Mouse (Mus musculus) T-helper 2 cell (primary cell): ENCODE measurements at regions not wholly inside any gene's neighbourhood (a gene's known extent, or its start where the extent isn't known, plus 50 kb on each side); places are given as distances from the start of the nearest gene placed in this dataset.

ENCODE experiments used
- in situ Hi-C: fragments of 300-600 bp; cut with MboI, MseI; formaldehyde crosslinking; loops from one replicate; pipeline ENCODE4 v1.15.1; 2025; ENCODE audit warnings: high pct_unique_total_duplicates

DNA sequence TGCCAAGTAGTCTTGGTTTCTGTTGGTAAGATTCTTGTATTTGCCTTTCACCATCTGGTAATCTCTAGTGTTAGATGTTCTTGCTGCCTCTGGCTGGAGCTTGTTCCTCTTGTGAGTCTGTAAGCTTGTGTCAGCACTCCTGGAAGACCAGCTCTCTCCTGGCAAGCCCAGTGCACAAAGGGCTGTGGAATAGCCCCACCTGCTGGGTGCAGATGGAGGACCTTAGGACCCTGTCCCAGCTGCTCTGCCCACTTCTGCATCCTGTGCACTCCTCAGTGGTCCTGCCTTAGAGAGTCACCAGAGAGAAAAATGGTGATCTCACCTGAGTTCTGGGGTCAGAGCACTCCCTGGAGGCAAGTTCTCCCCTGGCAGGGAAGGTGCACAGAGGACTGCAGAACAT lies 387.2 kb downstream of the Tns1 start:
- in situ Hi-C loops = no loop called here

DNA sequence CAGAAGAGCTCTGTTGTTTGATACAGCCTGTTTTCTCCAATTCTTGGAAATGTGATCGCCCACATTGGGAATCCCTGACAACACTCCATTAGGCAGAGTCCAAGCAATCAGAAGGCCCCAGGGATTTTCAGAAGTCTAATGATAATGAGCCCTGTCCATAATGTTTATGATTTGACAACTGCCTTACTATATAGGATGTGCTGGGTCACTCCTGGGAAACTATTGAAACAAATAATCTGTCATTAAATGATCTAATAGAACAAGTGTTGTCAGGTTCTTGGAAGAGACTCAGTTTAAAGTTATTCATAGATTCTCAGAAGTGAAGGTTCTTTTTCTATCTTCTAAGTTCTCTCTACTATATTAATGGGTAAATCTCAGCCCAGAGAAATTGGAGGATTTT lies 395.9 kb downstream of the Tns1 start:
- in situ Hi-C loops = no loop called here

DNA sequence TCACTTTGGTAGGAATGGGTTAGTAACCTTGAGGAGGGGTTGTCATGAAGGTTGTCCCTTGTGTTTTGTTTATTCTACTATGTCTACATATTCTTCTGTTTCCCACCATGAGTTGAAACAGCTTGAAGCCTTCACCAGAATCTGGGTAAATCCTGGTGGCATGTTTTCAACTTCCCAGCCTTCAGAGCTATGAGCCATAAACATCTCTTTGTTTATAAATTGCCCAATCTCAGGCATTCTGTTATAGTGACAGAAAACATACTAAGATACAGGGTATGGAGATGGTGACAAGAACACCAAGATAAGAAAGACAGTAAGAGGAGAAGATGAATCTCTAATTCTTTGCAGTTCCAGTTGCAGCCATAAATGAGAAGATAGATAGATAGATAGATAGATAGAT lies 396.5 kb downstream of the Tns1 start:
- in situ Hi-C loops = no loop called here

DNA sequence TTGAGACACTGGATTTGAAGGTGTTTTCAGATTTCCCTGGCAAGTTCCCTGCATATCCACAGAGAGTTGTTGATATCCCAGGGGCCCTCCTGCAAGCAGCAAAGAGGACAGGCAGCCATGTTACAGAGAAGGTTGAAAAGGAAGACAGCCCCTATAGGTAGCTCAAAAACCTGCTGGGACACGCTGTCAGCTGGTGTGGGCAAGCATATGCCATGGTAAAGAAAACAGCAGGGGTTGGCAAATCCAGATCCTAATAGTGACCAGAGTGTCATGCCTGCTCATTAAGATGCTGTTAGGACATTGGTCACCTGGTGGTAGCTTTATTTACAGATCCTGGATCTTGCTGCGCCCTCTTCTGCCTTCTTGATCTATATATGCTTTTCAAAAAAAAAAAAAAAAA lies 397.6 kb downstream of the Tns1 start:
- in situ Hi-C loops = no loop called here

DNA sequence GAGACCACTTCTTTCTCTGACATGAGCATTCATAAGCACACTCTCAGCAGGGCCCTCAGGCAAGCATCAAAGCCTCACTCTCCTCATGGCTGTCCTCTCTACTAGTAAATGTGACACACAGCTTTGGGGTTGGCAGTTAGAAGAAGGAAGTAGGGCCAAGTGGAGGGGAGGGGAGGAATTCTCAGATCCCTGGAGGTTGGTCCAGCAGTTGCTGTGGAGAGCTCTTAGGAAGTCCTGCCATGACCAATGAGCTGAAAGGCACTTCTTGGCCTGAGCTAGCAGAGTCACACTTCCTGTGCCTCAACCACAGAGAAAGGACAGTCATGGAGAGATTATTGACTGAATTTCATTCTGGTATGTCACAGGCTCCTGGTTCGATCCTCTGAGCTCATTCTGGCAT lies 398.8 kb downstream of the Tns1 start:
- in situ Hi-C loops = no loop called here

DNA sequence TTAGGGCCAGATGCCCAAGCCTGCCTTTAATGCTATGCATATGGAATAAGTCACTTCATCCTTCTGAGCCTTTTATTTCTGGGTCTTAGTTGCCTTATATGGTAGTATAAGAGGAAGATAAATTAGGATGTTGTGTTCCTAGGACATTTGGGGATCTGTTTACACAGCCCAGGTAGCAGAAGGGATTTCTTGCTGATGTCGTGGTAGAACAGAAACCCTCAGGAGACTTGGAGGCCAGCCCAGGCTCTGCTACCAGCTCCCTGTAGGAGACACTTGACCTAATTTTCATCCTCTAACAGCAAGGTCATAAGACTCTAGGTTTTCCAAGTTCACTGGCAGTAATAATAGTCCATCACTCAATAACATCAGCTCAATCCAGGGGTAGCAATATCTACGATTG lies 399.7 kb downstream of the Tns1 start:
- in situ Hi-C loops = no loop called here

DNA sequence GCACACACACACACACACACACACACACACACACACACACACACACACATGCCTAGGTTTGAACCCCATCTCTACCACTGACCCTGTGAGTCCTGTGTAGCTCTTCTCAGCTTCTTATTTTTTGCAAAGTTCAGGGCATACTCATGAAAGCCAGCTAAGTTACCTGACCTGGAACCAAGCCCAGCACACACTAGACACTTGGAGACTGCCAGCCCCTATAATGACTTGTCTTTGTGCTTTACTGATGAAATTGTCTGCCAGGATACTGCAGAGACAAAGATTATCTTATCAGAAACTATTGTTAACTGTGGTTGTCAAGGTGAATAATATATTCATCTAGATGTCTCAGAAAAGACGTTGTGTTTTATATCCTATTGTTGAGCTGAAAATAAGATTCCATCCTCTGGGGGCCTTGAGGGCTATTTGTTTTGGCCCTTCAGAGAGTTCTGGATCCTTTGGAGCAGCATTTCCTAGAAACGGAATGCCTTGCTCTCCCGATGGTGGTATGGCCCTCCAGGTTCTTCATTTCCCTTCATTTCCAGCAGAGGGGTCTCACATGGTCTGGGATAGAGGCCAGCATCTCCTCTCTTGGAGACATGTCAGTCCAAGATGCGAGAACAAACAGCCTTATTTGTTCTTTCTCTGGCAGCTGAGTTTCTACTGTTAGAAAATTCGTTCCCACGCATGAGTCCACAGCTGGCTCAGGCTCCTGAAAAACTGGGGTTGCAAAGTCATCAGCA lies 402.6 kb downstream of the Tns1 start:
- in situ Hi-C loops = no loop called here

DNA sequence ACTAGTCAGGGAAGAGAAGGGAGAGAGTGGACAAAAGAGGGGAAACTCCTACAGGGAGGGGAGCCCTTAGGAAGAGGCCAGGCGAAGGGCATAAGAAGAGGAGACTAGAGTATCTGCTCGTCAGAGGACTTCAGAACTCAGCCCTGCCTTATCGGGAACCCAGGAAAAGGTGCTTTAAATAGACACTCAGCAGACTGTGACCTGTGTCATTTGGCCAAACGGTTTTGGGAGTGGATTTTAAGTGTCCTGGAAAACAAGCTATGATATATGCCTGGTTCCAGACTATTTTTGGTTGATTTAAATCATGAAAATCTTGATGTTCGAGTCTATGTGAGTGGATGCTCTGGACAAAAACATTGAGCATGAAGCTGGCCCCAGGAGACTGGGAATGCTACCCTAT lies 405.8 kb downstream of the Tns1 start:
- in situ Hi-C loops = no loop called here

DNA sequence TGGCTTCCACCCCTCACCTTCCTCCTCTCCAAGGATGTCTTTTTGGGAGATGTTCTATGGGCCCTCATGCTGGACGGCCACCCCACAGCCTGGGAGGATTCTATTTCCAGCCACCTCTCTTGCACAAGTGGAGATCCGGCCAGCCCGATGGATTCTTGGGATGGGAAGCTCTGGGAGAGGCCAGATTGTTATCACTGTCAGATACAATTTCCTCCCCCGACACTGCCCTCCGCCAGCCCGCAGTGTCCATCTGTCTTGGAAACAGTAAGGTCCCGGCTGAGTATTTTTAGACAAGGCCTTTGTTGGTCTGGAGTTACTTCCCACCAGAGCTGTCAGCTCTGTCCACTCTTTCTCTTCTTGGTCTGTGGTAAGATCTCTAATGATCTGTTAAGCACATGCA lies 406.8 kb downstream of the Tns1 start:
- in situ Hi-C loops = no loop called here

DNA sequence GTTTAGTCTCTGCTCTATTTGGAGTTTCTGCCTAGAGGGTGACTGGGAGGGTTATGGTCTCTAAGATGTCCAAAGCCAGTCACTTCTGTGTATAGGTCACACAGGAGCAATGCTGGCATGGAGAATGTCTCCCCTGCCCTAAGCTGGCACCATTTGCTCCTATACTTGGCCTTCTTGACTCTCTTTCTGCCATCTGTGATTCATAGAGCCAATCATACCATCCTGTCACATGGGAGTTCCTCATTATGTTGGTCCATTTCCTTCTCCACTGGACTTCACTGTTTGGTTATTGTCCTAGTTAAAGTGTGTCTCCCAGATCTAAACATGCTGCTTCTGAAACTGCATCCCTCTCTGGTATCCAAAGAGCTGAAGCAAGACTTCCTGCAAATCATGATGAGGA lies 407.3 kb downstream of the Tns1 start:
- in situ Hi-C loops = no loop called here

DNA sequence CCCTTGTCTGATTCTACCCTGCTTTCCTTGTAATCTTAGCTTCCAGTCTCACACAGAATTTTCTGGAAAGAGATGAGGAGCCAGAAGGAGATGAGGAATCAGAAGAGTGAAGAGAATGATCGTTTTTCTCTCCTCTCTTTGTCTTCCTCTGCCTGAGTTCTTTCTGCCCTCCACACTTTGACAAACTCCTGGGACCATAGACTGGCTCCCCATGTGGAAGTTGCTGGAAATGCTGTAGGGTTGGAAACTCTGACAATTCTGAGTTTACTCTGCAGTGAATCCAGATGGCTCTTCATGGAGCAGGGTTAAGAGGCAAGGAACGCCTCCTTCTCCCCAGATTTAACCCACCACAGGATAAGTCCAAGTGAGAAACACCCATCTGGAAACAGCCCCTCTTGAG lies 408.7 kb downstream of the Tns1 start:
- in situ Hi-C loops = no loop called here

DNA sequence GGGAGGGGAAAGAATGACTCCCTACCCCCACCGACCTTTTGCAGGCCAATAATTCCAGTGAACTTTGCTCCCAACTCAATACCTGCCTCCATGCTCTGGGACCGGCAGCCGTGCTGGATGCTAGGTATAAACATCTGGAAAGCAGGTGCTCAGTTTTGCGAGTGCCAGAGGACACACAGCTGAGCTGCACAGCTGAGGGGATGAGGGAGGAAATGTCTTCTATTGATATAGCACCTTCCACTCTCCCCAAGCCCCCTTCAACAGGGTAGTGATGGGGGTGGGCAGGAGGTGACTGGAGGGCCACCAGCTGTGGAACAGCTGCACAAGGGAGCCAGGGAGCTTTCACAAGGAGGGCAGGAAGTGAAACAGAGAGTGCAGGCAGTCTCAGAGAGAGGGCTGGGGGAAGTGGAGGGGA lies 421.8 kb downstream of the Tns1 start:
- in situ Hi-C loops = no loop called here

DNA sequence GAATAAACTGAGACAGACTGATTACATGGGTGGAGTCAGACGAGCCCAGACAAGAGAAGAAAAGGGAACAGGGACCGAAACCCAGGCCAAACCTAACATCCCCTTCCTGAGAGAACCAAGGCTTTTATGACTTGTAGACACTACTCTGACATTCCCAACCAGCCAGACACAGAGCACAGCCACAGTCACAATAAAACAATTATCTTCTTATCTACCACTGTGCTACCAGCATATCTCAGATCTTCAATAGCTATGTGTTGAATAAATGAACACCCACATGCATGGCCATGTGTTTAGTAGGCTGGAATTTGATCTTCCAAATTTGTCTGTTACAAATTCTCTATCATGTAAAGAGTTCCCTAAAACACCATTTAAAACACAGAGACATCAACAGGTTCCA lies 430.7 kb downstream of the Tns1 start:
- in situ Hi-C loops = no loop called here

DNA sequence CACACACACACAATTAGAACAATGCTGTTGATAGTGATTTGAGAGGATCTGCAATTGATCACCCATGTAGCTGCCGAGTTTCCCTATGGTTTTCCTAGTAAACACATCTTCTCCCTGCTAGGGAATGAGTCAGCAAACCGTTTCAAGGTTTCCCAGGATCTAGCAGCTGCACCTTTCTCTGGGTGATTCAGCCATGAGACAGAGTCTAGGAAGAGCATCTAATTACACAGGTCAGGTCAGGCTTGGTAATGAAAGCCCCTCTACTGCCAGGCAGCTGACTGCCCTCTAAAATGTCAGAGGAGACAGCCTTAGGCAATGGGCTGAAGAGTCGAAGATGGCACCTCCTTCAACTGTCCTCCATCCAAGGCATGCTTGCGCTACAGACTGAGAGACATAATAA lies 438.5 kb downstream of the Tns1 start:
- in situ Hi-C loops = no loop called here

DNA sequence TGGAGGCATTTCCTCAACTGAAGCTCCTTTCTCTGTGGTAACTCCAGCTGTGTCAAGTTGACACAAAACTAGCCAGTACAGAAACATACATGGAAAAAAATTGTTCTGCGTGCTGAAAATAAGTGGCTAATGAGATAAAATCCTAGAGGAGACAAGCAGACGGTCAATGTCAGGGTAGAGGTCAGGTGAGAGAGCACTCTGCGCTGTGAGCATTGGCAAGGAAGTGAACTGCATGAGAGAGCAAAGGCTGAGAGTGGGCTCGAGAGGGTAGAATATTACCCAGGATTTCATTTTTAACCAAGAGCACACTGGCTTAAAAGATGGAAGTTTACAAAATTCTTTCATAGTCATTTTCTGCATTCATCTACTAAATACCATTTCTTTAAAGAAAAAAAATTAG lies 439.2 kb downstream of the Tns1 start:
- in situ Hi-C loops = no loop called here

DNA sequence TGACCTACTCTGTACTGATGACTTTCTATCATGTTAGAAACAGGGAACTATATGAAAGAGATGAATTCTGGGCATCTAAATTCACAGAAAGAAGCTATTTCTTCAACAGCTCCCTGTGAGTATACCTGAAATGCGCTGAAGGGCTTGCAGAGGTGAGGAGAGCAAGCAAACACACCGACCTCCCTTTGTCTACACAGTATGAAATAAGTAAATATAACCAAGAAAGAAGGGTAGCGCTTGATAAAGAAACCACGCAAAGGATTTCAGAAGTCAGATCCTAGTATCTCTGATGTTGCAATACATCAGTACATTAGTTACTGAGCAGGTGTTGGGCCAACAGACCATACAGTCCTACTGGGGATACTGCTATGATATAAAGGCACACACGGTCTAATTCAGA lies 440.1 kb downstream of the Tns1 start:
- in situ Hi-C loops = no loop called here

DNA sequence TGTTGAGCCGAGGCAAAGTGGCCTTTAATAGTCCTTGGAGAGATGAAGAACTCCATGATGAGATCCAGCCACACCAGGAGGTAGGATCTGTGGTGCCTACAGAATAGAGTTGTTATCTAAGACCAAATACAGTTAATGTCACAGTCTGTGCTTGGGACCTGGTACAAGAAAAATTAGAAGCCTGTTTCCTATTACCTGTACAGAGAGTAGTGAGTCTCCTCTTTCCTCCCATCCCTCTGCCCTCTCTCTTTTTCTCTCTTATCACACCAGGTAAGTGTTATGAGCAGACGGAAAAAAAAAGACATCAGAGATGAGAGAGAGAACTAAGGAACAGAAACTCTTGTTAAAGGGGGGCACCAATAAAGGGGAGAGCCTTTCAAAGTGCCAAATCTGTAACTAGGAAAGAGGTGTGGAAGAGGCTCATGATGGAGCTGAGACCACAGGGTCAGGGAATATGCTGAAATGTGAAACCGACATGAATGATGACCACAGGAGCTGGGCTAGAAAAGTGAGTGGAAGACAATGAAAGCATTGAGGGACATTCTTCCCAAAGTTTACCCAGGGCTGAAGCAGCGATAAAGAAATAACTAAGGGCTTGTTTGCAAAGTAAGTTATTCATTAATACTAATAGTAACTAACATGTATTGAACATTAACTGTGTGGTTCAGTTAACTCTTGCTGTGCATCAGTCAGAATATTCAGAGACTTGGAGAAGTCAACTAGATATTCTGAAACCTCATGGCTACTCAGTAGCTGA lies 440.9 kb downstream of the Tns1 start:
- in situ Hi-C loops = no loop called here

DNA sequence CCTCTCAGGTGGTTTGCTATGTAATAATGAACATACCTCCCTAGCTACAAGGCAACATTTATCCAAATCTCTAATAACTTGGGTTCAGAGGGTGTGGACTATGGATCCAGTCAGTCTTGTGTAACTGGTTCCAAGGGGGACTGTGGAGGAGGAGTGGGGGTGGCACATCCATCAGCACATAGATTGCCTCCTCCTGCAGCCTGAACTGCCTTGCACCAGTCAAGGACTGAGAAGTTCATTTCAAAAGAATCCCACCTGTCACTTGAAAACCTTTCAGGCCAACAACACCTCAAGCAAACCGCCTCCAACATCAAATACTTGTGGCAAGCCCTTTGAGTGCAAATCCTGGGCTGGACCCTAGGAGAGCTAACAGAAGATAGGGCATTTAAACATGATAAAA lies 442.6 kb downstream of the Tns1 start:
- in situ Hi-C loops = no loop called here

DNA sequence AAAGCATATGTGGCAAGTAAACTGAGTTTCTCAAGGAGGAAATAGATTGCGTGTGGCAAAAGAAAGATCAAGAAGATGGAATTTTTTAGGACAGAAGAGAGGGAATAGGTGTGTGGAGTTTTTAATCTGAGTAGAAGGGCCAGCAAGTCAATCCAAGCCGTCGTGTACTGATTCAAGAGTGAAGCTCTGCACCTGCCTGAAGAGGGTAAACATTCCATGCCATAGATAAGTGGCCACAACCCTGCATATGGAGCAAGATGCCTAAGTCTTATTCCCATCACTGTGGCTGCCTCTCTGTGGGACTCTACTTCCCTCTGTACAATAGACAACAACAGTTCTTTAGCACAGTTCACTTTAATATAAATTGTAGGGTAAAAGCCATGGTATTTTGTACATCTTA lies 443.4 kb downstream of the Tns1 start:
- in situ Hi-C loops = no loop called here

DNA sequence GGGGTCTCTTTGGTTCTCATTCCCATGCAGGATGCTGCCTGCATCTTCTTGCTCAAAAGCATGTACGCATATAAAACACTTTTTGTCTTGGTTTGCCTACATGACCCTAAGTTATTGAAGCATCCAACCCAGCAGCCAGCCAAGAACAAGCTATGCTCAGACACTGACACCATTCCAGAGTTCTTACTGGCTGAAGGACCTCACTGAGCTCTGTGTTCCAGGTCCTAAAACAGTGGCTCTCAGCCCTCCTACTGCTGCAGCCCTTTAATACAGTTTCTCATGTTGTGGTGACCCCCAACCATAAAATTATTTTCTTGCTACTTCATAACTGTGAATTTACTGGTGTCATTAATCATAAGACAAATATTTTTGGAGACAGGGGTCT lies 450.4 kb downstream of the Tns1 start:
- in situ Hi-C loops = no loop called here

DNA sequence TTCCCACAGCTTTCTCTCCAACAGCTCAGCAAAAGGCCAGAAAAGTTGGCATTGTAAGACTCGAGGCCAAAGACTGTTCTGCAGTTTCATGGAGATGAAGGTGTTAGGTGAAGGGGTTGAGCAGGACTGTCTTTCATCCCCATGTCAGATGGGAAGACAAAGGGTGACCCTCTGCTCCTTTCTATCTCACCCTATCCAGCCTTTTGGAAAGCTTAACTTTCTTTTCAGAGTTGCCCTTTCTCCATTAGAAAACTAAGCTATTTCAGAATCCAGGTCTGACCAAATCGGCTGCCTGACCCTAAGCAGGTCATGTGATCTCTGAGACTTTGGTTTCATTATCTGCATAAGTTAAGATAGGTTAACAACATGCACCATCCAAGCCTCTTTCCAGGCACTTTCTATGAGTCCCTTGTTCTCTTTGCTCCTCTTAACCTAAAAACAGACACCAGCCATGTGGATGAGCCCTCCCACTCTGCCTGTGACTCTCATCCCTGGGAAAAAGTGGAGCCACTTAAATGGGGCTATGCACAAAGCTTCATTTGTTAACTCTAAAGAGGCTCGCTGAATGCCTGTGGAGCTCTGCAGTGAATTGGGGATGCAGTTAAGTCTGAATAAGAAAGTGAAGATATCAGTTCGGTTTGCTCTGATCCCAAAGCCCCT lies 450.9 kb downstream of the Tns1 start:
- in situ Hi-C loops = no loop called here

DNA sequence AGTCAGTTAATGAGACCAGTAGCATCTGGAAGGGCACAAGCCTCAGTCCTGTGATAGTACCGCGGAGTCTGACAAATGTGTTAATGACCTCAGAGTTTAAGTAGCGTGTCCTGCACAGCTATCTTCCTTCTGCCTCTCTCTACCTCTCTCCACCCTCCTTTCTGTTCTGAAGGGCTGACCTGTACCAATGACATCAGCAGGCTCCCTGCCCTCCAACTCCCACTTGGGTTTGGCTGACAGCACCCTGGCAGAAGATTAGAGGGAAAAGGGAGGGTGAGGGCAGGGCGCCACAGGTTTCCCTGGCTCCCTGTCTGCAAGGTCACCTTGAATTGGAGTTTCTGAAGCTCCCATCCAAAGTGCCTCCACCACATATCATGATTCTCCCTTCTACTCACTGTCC lies 452.0 kb downstream of the Tns1 start:
- in situ Hi-C loops = no loop called here

DNA sequence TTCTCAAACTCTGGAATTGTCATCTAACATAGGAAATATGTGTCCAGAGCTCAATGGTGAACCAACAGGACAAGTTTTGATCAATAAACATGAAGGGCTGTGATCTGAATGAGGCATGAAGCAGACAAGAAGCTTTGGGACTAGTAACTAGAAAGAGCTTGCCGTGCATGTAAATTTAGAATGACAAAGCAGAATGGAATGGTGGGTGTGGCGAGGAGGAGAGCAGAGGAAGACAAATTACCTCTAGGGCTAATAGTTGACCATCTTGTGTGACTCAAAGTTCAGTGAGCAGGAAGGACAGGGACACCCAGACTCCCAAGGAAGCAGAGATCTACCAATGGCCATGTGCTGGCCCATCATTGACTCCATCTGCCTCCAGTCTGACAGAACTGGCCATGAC lies 455.6 kb downstream of the Tns1 start:
- in situ Hi-C loops = no loop called here
